Comparison of ENCODE assay signal across 9 mouse cellular contexts in the genomic region with DNA sequence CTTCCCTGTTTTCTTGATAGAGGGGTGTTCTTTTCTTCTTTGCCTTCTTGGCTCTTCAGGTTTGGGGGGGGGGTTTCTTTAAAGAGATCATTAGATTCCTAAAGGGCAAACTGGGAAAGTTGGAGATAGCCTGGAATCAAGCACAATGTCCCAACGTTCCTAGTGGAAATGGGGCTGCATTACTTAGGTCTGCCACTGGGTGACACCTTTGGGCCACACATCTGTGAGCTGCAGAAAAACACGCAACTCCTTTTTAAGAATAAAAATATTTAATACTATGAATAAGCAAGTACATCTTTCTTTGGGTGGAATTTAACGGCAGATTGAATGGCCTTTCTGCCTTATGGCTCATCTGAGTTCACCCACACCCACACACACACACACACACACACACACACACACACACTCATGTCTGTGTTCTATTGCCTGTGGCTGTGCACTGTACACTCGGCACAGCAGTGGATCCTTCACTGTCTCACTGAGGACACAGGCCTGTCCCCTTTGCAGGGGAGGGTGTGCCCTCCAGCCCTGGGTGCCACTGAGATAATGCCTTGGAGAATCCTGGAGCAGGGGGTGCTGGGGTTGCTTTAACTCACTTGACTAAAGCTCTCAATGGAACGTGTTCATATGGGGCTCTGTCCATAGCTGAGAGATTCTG.
DNase-seq lines count a peak whose midpoint lies in the region; ATAC-seq and TF ChIP-seq lines count a peak whose summit lies in the region.
"Had no signal": no experiment of that assay in that cellular context is flagged by ENCODE, and none has a peak within 500 bp of the region (broad histone marks: within the 10 kb centered on the region; RNA-seq: fewer than 3 reads in every experiment).

No protein-coding gene starts in this region.

- no peak for TF ChIP-seq EP300 in stomach, postnatal 0 days (optimal IDR thresholded peaks at IDR 0.05)

- peak; percentile 18 for DNase-seq in kidney, adult 11 months
- DNase-seq in cerebellum, adult 11-12 months: peak; percentile 79
- peak; percentile 86 for DNase-seq in hindbrain, postnatal 0 days (ENCODE audit: low spot score)
- peak; percentile 69 to 71 for DNase-seq in left cerebral cortex, postnatal 10 days (ENCODE audit: extremely low spot score in 1 of 2, low spot score in 2 of 2)
- DNase-seq in stomach, postnatal 0 days (ENCODE audit: low spot score): peak; percentile 69

- H3K36me3 ChIP-seq in kidney, embryonic 16.5 days (ENCODE audit: insufficient read depth, low read length): no peaks in the 10 kb centered on the region
- H3K36me3 ChIP-seq in forebrain, embryonic 13.5 days (ENCODE audit: poor library complexity, severe bottlenecking): no peaks in the 10 kb centered on the region
- H3K36me3 ChIP-seq in hindbrain, postnatal 0 days (ENCODE audit: insufficient read depth, low read length): no peaks in the 10 kb centered on the region
- H3K36me3 ChIP-seq in midbrain, embryonic 16.5 days (ENCODE audit: control insufficient read depth, insufficient read depth, low read length): no peaks in the 10 kb centered on the region
- H3K36me3 ChIP-seq in stomach, postnatal 0 days (ENCODE audit: control insufficient read depth, insufficient read depth, low read length): no peaks in the 10 kb centered on the region
- H3K36me3 ChIP-seq: limb, embryonic 15.5 days had no signal

- H3K4me3 ChIP-seq in kidney, embryonic 16.5 days (ENCODE audit: low read length): no peak overlapping the region
- H3K4me3 ChIP-seq in forebrain, embryonic 13.5 days: no peak overlapping the region
- no peak overlapping the region for H3K4me3 ChIP-seq in hindbrain, postnatal 0 days (ENCODE audit: low read length)
- H3K4me3 ChIP-seq in midbrain, embryonic 16.5 days (ENCODE audit: low read depth, low read length): no peak overlapping the region
- H3K4me3 ChIP-seq in stomach, postnatal 0 days (ENCODE audit: low read depth, low read length): no peak overlapping the region
- H3K4me3 ChIP-seq: limb, embryonic 15.5 days had no signal

- no peaks in the 10 kb centered on the region for H3K9me3 ChIP-seq in kidney, embryonic 16.5 days (ENCODE audit: low read length)
- H3K9me3 ChIP-seq in forebrain, embryonic 13.5 days (replicated peaks): no peaks in the 10 kb centered on the region
- no peaks in the 10 kb centered on the region for H3K9me3 ChIP-seq in hindbrain, postnatal 0 days (ENCODE audit: low read length)
- no peaks in the 10 kb centered on the region for H3K9me3 ChIP-seq in midbrain, embryonic 16.5 days (replicated peaks; ENCODE audit: control insufficient read depth, low read length, poor library complexity, severe bottlenecking)
- no peaks in the 10 kb centered on the region for H3K9me3 ChIP-seq in stomach, postnatal 0 days (ENCODE audit: control insufficient read depth, low read length)
- H3K9me3 ChIP-seq: limb, embryonic 15.5 days had no signal

- intact Hi-C loops in left cerebral cortex, postnatal 10 days (cut with DNase I): loop anchor here (5.0 kb wide), 2 partner anchors 373 to 388 kb away; a partner anchor contains a TSS

- H3K4me1 ChIP-seq in kidney, embryonic 16.5 days (ENCODE audit: insufficient read depth, low read length): 0 out of 2 replicates have a peak, but pooled peaks cover 5% of the 10 kb centered on the region
- H3K4me1 ChIP-seq in forebrain, embryonic 13.5 days: peaks cover 11% of the 10 kb centered on the region
- peaks cover 15% of the 10 kb centered on the region; the same call in 1 of the 2 replicates for H3K4me1 ChIP-seq in hindbrain, postnatal 0 days (ENCODE audit: insufficient read depth, low read length)
- peaks cover 12% of the 10 kb centered on the region for H3K4me1 ChIP-seq in midbrain, embryonic 16.5 days (ENCODE audit: control insufficient read depth, insufficient read depth, low read length)
- no peaks in the 10 kb centered on the region for H3K4me1 ChIP-seq in stomach, postnatal 0 days (replicated peaks; ENCODE audit: control insufficient read depth, insufficient read depth)
- H3K4me1 ChIP-seq: limb, embryonic 15.5 days had no signal

- no peak for ATAC-seq in kidney, embryonic 16.5 days (ENCODE audit: low FRiP score, low TSS enrichment)
- peak; percentile 70 for ATAC-seq in forebrain, embryonic 13.5 days
- ATAC-seq in hindbrain, postnatal 0 days: peak; percentile 64
- ATAC-seq in midbrain, embryonic 16.5 days: peak; percentile 68
- ATAC-seq in stomach, postnatal 0 days (ENCODE audit: low FRiP score, low TSS enrichment): no peak

- no peak overlapping the region for H3K9ac ChIP-seq in kidney, embryonic 16.5 days (replicated peaks; ENCODE audit: low read length)
- no peak overlapping the region for H3K9ac ChIP-seq in forebrain, embryonic 13.5 days
- no peak overlapping the region for H3K9ac ChIP-seq in hindbrain, postnatal 0 days (replicated peaks; ENCODE audit: low read length)
- no peak overlapping the region for H3K9ac ChIP-seq in midbrain, embryonic 16.5 days (ENCODE audit: low read depth, low read length)
- no peak overlapping the region for H3K9ac ChIP-seq in stomach, postnatal 0 days (ENCODE audit: low read length)
- H3K9ac ChIP-seq: limb, embryonic 15.5 days had no signal

- no peak overlapping the region for H3K4me2 ChIP-seq in kidney, embryonic 16.5 days (replicated peaks; ENCODE audit: low read depth, low read length)
- H3K4me2 ChIP-seq in forebrain, embryonic 13.5 days: no peak overlapping the region
- H3K4me2 ChIP-seq in hindbrain, postnatal 0 days (ENCODE audit: low read depth, low read length): no peak overlapping the region
- H3K4me2 ChIP-seq in midbrain, embryonic 16.5 days (ENCODE audit: low read length): no peak overlapping the region
- no peak overlapping the region for H3K4me2 ChIP-seq in stomach, postnatal 0 days (replicated peaks; ENCODE audit: low read depth)
- H3K4me2 ChIP-seq: limb, embryonic 15.5 days had no signal

- peak; percentile 93 for TF ChIP-seq CTCF in hindbrain, postnatal 0 days (IDR thresholded peaks at IDR 0.05; ENCODE audit: low read depth)
- TF ChIP-seq CTCF in stomach, postnatal 0 days (IDR thresholded peaks at IDR 0.05; ENCODE audit: low read depth): peak; percentile 94

- H3K27ac ChIP-seq in kidney, embryonic 16.5 days (ENCODE audit: low read length): no peak overlapping the region
- no peak overlapping the region for H3K27ac ChIP-seq in forebrain, embryonic 13.5 days
- no peak overlapping the region for H3K27ac ChIP-seq in hindbrain, postnatal 0 days
- no peak overlapping the region for H3K27ac ChIP-seq in midbrain, embryonic 16.5 days (ENCODE audit: low read length)
- H3K27ac ChIP-seq in stomach, postnatal 0 days (replicated peaks): no peak overlapping the region
- H3K27ac ChIP-seq: limb, embryonic 15.5 days had no signal

- no peaks in the 10 kb centered on the region for H3K27me3 ChIP-seq in kidney, embryonic 16.5 days (ENCODE audit: insufficient read depth, low read length)
- no peaks in the 10 kb centered on the region for H3K27me3 ChIP-seq in forebrain, embryonic 13.5 days
- no peaks in the 10 kb centered on the region for H3K27me3 ChIP-seq in hindbrain, postnatal 0 days (ENCODE audit: insufficient read depth, low read length)
- H3K27me3 ChIP-seq in midbrain, embryonic 16.5 days (ENCODE audit: control insufficient read depth, insufficient read depth, low read depth, low read length): no peaks in the 10 kb centered on the region
- no peaks in the 10 kb centered on the region for H3K27me3 ChIP-seq in stomach, postnatal 0 days (ENCODE audit: control insufficient read depth, insufficient read depth, low read length)

- 35% methylated on average over 5 of the region's 5 CpGs for WGBS in kidney, embryonic 16.5 days
- 44% methylated on average over 5 of the region's 5 CpGs for WGBS in forebrain, embryonic 13.5 days
- 28% methylated on average over 5 of the region's 5 CpGs for WGBS in hindbrain, postnatal 0 days
- WGBS in midbrain, embryonic 16.5 days: 33% methylated on average over 5 of the region's 5 CpGs
- WGBS in stomach, postnatal 0 days: 37% methylated on average over 5 of the region's 5 CpGs

Comparison
In these comparisons a context has a peak if more than half of its experiments do, and no peak if none do; other contexts are left out.
1. DNase-seq: peak in every context shown above with its lines; median percentile 86 in hindbrain, postnatal 0 days; 79 in cerebellum, adult 11-12 months; 70 in left cerebral cortex, postnatal 10 days; 69 in stomach, postnatal 0 days; 18 in kidney, adult 11 months.
2. ATAC-seq: peak in forebrain, embryonic 13.5 days (single experiment), hindbrain, postnatal 0 days (single experiment) and midbrain, embryonic 16.5 days (single experiment); none in kidney, embryonic 16.5 days (single experiment) and stomach, postnatal 0 days (single experiment).